Mouse (Mus musculus): ENCODE results near the gene Phf21b. TPM values are rescaled to one million over a fixed set of nuclear protein-coding genes. Genes with fewer than 3 reads are reported as not detected.
"Not testable (repeated sequence)": the region's sequence is repeated elsewhere in the genome, so short reads cannot be mapped to it uniquely, and the experiment has no call there.

Phf21b gene
- polyA plus RNA-seq, 3 experiments from 2014 or later, result 0.65 to 2.4 (median 1.6) TPM

DNA sequence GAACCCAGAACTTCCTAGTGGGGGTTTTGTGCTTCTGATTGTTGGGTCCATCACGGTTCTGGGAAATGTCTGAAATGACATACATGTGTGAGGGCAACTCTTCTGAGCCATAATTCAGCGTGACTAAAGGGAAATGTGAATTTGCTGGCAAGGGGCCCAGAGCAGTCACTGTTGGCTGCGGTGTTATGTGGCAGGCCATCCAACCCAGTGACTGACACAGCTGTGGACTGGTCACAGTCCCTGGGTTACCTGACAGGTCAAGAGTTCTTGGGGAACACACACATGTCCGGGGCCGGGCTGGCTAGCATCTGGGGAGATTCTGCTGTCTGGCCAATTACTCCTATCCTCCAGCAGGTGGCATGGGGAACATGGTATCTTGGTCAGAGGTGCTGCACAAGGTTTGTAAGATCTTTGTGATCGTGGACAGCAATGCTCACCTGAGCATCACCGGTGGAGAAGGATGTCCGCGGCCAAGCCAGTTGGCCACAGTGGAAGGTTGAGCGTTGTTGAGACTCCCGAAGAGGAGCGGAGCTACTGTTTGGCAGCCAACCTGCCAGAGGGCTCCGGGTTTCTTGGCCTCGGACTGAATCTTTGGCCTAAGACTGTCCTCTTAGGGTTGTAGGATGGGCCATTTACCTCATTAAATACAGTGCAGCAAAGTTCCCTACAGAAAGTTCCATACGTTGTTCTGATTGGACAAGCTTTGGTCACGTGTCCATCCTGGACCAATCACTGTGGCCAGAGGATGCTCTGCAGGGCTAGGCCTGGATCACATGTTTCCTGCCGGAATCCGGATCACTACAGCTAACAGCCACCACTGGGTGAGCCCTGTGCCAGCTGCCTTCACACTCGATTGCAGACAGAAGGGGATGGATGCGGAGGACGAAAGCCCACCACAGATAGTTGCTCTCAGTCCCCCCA lies 83.4 kb downstream of the Phf21b start:
- no peak for ATAC-seq

DNA sequence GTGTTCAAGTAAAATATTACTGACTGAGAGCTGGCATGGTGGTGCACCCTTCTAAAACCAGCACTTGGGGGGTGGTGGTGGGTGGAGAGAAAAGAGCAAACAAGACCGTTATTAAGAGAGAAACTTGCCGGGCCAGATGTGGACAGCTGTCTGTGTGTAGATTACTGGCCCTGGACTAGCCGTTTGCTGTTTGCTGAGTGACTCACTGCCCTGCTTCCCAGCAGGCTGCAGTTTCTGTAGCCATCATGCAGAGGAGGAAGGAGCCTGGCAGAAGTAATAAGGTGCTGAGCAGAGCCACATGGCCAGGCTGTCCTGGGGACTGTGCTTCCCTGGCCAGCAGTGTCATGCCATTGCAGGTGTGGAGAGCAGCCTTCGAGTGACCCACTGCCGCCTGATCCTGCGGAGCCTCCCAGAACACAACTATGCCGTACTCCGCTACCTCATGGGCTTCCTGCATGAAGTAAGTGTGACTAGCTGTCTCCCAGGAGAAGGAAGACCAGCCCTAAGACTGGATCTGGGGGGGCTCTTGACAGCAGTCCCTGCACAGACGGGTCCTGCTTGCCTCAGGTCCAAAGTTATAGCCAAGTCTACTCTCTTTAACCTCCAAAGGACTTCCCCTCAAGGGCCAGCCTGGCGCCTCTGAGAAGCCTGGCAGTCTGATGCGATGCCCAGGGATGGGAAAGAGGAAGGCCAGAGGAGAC lies 86.1 kb downstream of the Phf21b start:
- ATAC-seq, result no peak

GRCm38 (mm10) chr15:84768531-84768930 lies 87.3 kb downstream of the Phf21b start:
- ATAC-seq, result not testable (repeated sequence)

DNA sequence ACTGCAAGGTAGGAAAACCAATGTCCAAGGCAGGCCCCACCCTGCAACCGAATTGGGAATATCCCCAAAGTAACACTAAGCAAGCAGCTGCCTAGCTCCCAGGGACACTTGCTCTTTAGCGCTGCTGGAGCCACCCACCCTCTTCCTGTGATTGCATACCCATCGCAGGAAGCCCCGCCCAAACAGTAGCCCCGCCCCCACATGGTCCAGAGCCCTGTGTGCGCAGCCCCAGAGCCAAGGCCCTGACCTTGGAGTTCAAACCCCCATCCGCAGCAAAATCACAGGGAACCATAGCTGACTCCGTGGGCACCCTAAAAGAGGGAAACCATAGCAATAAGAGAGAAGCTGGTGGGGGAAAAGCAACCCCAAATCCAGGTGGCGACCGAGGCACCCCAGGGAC lies 89.2 kb downstream of the Phf21b start:
- no peak for ATAC-seq

GRCm38 (mm10) chr15:84763423-84763812 lies 92.4 kb downstream of the Phf21b start:
- ATAC-seq, result no peak

- no peak for ATAC-seq
Measured at GRCm38 (mm10) chr15:84762712-84763422, 93.0 kb downstream of the Phf21b start.

DNA sequence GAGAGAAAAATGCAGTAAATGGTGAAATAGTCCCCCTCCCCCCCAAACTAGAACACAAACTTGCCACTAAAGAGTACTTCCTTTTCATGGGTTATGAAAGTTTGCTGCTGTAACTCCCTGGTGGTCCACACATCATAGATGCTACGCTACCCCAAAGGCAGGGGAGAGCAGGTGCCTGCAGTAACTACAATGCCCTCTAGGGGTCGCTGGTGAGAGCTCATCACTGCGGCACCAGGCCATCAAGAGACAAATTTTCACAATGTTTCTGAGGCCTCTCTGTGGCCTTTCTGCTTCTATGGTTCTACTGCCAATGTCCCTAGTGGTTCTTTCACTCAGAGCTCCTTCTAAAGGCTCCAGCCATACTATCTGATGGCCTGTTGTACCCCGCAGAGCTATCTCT lies 97.4 kb downstream of the Phf21b start:
- no peak for ATAC-seq

DNA sequence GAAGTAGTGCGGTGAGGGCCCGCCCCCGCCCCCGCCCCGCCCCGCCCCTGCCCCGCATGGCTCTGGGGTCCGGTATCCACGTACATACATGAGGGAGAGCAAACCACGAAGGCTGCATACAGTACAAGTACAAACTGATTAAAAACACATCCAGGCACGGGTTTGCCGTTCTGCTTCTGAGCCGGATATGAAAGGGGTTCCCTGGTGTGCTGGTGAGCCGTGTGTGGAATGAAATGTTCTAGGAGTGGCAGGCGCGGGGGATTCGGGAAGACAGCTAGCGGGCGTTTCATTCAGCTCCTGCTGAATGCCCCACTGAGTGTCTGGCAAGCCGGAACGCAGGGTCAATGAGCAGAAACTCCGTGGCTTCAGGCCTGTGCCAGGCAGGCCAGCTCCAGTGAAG lies 99.4 kb downstream of the Phf21b start:
- ATAC-seq, result no peak

- ATAC-seq, result no peak
Measured at GRCm38 (mm10) chr15:84754987-84755386, 100.9 kb downstream of the Phf21b start.

DNA sequence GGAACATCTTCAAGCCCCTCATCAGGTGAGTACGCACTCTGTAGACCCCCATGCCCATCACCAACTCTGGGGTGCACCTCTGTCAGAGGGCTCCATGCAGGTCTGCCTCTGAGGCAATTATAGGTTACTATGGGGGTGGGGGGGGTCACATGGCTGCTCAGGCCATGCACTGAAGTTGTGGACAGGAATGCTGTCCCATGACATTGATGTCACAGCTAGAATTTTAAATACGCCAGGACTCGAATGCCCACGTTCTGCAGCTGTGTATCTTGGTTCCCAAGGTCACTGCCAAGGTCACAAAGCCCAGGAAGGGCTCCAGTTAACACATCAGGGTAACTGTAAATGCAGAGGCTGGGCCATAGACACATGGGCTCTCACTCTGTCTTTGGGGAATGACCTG lies 110.0 kb downstream of the Phf21b start:
- no peak for ATAC-seq

DNA sequence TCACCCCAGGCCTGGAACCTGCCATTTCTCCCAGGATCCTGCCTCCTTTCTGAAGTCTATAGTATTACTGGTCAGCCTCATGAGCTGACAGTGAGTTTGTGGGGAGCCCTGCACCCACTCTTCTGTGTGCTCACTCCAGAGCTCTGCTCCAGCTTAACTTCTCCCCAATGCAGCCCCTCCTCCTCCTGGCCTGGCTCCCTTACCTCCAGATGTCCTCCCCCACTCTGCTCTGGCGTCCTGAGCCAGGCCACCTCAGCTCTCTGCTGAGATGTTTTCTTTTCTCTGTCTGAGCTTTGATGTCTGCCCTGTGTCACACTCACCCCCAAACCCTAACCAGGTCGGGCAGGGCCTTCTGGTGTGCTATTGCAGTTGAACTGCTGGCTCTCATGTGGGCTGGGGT lies 111.5 kb downstream of the Phf21b start:
- ATAC-seq, result no peak

DNA sequence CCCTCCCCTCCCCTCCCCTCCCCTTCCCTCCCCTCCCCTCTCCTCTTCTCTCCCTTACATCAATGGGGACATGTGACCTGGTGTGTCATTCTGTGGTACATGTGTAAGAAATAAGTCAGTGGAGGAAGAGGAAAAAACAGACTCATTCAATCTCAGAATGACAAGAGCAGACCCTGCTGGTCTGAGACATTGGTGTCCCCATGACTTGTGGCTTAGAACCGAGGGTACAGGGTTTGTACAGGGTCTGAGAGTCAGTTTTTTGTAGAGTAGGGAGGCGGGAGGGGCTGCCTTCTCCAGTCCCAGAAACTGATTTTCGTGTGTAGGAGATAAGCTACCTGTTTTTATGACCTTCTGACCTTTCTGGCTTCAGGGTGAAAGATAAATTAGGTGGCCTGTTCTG lies 112.5 kb downstream of the Phf21b start:
- no peak for ATAC-seq

GRCm38 (mm10) chr15:84741573-84741972 lies 114.3 kb downstream of the Phf21b start:
- ATAC-seq, result no peak

DNA sequence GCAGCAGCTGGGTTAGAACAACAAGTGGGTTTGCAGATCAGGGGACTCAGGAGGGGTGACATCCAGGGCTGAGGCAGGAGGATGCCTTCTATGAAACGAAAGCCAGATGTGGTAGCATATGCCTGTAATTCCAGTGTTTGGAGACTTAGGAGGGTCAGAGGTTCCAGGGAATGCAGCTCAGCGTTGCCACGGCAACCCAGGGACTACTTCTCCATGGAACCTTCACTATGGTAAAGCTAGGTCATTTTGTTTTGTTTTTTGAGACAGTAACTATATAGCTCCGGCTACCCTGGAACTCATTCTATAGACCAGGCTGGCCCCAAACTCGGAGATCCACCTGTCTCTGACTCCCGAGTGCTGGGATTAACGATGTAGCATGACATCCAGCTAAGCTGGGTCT lies 117.6 kb downstream of the Phf21b start:
- ATAC-seq, result no peak

DNA sequence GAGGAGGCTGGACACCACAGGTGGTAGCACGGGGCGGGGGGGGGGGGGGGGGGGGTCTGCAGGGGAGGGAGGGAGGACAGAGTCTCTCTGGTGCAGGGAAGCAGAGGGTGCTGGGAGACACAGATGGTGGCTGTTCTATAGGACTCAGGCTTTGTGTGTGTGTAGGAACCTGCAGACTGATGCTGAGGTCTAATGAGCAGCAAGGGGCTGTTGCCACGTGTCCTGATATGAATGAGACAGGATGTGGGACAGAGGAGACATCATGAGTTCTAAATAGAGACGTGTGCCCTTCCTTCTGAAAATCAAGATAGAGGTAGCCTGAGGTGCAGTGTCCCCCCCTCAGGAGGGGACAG lies 118.9 kb downstream of the Phf21b start:
- no peak for ATAC-seq

GRCm38 (mm10) chr15:84736346-84736993 lies 119.4 kb downstream of the Phf21b start:
- no peak for ATAC-seq

Other genes starting within 250 kb of the Phf21b start
- 1 to 10 TPM in 1 of 3 experiments, not detected in 2; 1.5 TPM for gene Prr5, start 186.4 kb downstream of the Phf21b start, polyA plus RNA-seq (2017; shearing (Covaris generic))
- gene Arhgap8, start 136.0 kb downstream of the Phf21b start, polyA plus RNA-seq (2017; shearing (Covaris generic)), result under 1 TPM in 1 of 3 experiments, not detected in 2; 0.24 TPM
- under 1 TPM; 0.55 to 0.63 (median 0.63) TPM for gene Gm29666, start 64.0 kb upstream of the Phf21b start, polyA plus RNA-seq (2017; shearing (Covaris generic))
- gene Nup50, start 67.4 kb upstream of the Phf21b start, polyA plus RNA-seq (2017; shearing (Covaris generic)), result 10 to 100 TPM; 18.8 to 32.6 (median 20.8) TPM
- 1 to 10 TPM; 1.1 to 1.9 (median 1.3) TPM for gene 5031439G07Rik, start 132.5 kb upstream of the Phf21b start, polyA plus RNA-seq (2017; shearing (Covaris generic))
- gene Upk3a, start 161.1 kb upstream of the Phf21b start, polyA plus RNA-seq (2017; shearing (Covaris generic)), result not detected
- 10 to 100 TPM; 27.4 to 43.6 (median 41.6) TPM for gene Fam118a, start 172.9 kb upstream of the Phf21b start, polyA plus RNA-seq (2017; shearing (Covaris generic))

Measured in inflammation-experienced regulatory T-cells, adult 6 months (primary cell).